Mouse (Mus musculus) stomach, postnatal 0 days (tissue): ENCODE measurements at regions not wholly inside any gene's neighbourhood (a gene's known extent, or its start where the extent isn't known, plus 50 kb on each side); places are given as distances from the start of the nearest gene placed in this dataset.

ENCODE experiments used
- CTCF ChIP-seq: IDR thresholded peaks from 2 replicates; pipeline ENCODE4 v1.5.1; 2016; ENCODE audit warnings: antibody characterized with exemption, low read depth, mild to moderate bottlenecking, moderate library complexity
- EP300 ChIP-seq: optimal IDR thresholded peaks from 2 replicates; pipeline ENCODE3; 2016; ENCODE audit warnings: antibody characterized with exemption

GRCm38 (mm10) chr11:27721346-27721745, 618.3 kb downstream of the Gm6685 start:
- TF ChIP-seq CTCF, result no peak
- no peak for TF ChIP-seq EP300
